Comparison of ENCODE assay signal across 8 mouse cellular contexts in the genomic region with DNA sequence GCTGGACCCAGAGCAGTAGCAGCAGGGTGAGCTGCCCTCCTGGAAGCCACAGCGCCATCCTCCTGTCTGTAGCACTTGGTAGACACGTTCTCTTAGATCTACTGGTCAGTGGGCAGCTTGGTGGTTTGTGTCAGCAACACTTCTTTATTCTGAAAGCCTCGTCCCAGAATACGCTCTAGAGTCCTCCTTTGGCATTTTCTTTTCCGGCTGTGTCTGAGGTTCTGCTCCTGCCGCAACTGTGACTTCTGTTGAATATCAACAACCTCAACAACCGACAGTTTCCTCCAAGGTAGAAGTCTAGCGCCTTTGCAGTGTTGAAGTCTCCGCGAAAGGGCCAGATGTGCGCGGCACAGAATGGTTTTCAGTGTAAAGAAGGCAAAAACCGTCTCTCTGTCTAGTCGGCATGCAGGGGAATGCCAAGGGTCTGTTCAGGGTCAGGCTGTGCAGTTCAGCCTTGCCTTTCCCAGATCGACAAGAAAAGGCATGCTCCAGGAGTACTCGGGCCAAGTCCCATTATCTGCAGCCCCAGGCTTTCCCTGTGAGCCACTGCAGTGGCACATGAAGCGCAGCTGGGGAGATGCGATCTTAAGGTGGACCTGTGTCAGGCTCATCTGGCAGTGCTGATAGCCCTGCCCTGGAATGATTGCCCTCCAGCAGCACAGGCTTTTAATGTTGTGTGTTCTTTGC. TPM values are rescaled to one million over a fixed set of nuclear protein-coding genes. Genes with fewer than 3 reads are reported as not detected.
DNase-seq lines count a peak whose midpoint lies in the region; ATAC-seq and TF ChIP-seq lines count a peak whose summit lies in the region.

A gene (minus strand): TSS at position 548 of the 687 bp plus-strand sequence.

- ATAC-seq in forebrain, embryonic 13.5 days = no peak
- ATAC-seq in common myeloid progenitor, adult 5-6 weeks (replicated peaks; ENCODE audit: low read depth, poor library complexity, severe bottlenecking) = peak; percentile 65
- ATAC-seq in liver, embryonic 14.5 days (ENCODE audit: insufficient read depth) = peak; percentile 96
- peak; percentile 63 for ATAC-seq in stomach, embryonic 16.5 days (ENCODE audit: insufficient read depth, low FRiP score)
- ATAC-seq in midbrain, embryonic 14.5 days (ENCODE audit: low FRiP score, low TSS enrichment) = no peak

- peak within 1 kb of the TSS; percentile 13; the same call in 1 of the 2 replicates for H3K4me3 ChIP-seq in forebrain, embryonic 10.5 days
- no peak within 1 kb of the TSS for H3K4me3 ChIP-seq in forebrain, embryonic 13.5 days
- H3K4me3 ChIP-seq in liver, embryonic 14.5 days (ENCODE audit: insufficient read depth in 1 of 2, low read depth in 2 of 2, low read length in 2 of 2) = peak within 1 kb of the TSS; percentile 73 to 97
- peak within 1 kb of the TSS; percentile 37 for H3K4me3 ChIP-seq in stomach, embryonic 16.5 days (replicated peaks; ENCODE audit: low read length)
- no peak within 1 kb of the TSS for H3K4me3 ChIP-seq in midbrain, embryonic 14.5 days (replicated peaks; ENCODE audit: low read depth, low read length)

- WGBS in forebrain, embryonic 10.5 days = 81% methylated on average over 18 of the region's 18 CpGs
- 80% methylated on average over 18 of the region's 18 CpGs for WGBS in forebrain, embryonic 13.5 days
- 6% methylated on average over 18 of the region's 18 CpGs for WGBS in liver, embryonic 14.5 days (ENCODE audit: insufficient replicate concordance)
- WGBS in stomach, embryonic 16.5 days = 38% methylated on average over 18 of the region's 18 CpGs
- WGBS in midbrain, embryonic 14.5 days = 79% methylated on average over 18 of the region's 18 CpGs

- H3K27ac ChIP-seq in forebrain, embryonic 10.5 days = peak within 1 kb of the TSS; percentile 56
- no peak within 1 kb of the TSS for H3K27ac ChIP-seq in forebrain, embryonic 13.5 days
- peak within 1 kb of the TSS; percentile 99 for H3K27ac ChIP-seq in liver, embryonic 14.5 days
- peak within 1 kb of the TSS; percentile 82 for H3K27ac ChIP-seq in stomach, embryonic 16.5 days (ENCODE audit: low read length)
- H3K27ac ChIP-seq in midbrain, embryonic 14.5 days (replicated peaks; ENCODE audit: low read depth, low read length) = no peak within 1 kb of the TSS

- no peaks in the 10 kb centered on the region for H3K27me3 ChIP-seq in forebrain, embryonic 10.5 days (ENCODE audit: poor library complexity, severe bottlenecking)
- H3K27me3 ChIP-seq in forebrain, embryonic 13.5 days = no peaks in the 10 kb centered on the region
- no peaks in the 10 kb centered on the region for H3K27me3 ChIP-seq in liver, embryonic 14.5 days (ENCODE audit: control insufficient read depth, insufficient read depth, low read length)
- no peaks in the 10 kb centered on the region for H3K27me3 ChIP-seq in stomach, embryonic 16.5 days (ENCODE audit: control insufficient read depth, insufficient read depth, low read length)
- no peaks in the 10 kb centered on the region for H3K27me3 ChIP-seq in midbrain, embryonic 14.5 days (ENCODE audit: control insufficient read depth, insufficient read depth, low read length)

- TF ChIP-seq CTCF in liver, embryonic 14.5 days (IDR thresholded peaks at IDR 0.05; ENCODE audit: low read depth) = peak; percentile 39

- H3K4me1 ChIP-seq in forebrain, embryonic 10.5 days = peaks cover 10% of the 10 kb centered on the region
- H3K4me1 ChIP-seq in forebrain, embryonic 13.5 days = peaks cover 4% of the 10 kb centered on the region; the same call in 1 of the 2 replicates
- H3K4me1 ChIP-seq in liver, embryonic 14.5 days (replicated peaks; ENCODE audit: control insufficient read depth in 2 of 2, insufficient read depth in 2 of 2, low read length in 1 of 2) = peaks cover 41 to 42% of the 10 kb centered on the region in 2 experiments
- peaks cover 24% of the 10 kb centered on the region for H3K4me1 ChIP-seq in stomach, embryonic 16.5 days (ENCODE audit: control insufficient read depth, insufficient read depth, low read length)
- no peaks in the 10 kb centered on the region for H3K4me1 ChIP-seq in midbrain, embryonic 14.5 days (ENCODE audit: control insufficient read depth, insufficient read depth, low read length)

- H3K9ac ChIP-seq in forebrain, embryonic 13.5 days = no peak within 1 kb of the TSS
- H3K9ac ChIP-seq in liver, embryonic 14.5 days (replicated peaks) = peak within 1 kb of the TSS; percentile 90
- H3K9ac ChIP-seq in stomach, embryonic 16.5 days (ENCODE audit: low read length) = peak within 1 kb of the TSS; percentile 62
- no peak within 1 kb of the TSS for H3K9ac ChIP-seq in midbrain, embryonic 14.5 days (replicated peaks; ENCODE audit: low read length)

- H3K9me3 ChIP-seq in forebrain, embryonic 10.5 days = no peaks in the 10 kb centered on the region
- H3K9me3 ChIP-seq in forebrain, embryonic 13.5 days (replicated peaks) = no peaks in the 10 kb centered on the region
- no peaks in the 10 kb centered on the region for H3K9me3 ChIP-seq in liver, embryonic 14.5 days (ENCODE audit: control insufficient read depth, low read length)
- H3K9me3 ChIP-seq in stomach, embryonic 16.5 days (replicated peaks; ENCODE audit: control insufficient read depth, low read length) = no peaks in the 10 kb centered on the region
- H3K9me3 ChIP-seq in midbrain, embryonic 14.5 days (ENCODE audit: control insufficient read depth, low read length) = no peaks in the 10 kb centered on the region

- intact Hi-C loops in heart, postnatal 10 days (cut with DNase I) = loop anchor here (2.0 kb wide), 2 partner anchors 27 to 53 kb away; a partner anchor contains a TSS

- no peak within 1 kb of the TSS for H3K4me2 ChIP-seq in forebrain, embryonic 13.5 days
- peak within 1 kb of the TSS; percentile 67 for H3K4me2 ChIP-seq in liver, embryonic 14.5 days (ENCODE audit: low read depth)
- peak within 1 kb of the TSS; percentile 42 for H3K4me2 ChIP-seq in stomach, embryonic 16.5 days (ENCODE audit: low read depth, low read length)
- no peak within 1 kb of the TSS for H3K4me2 ChIP-seq in midbrain, embryonic 14.5 days (ENCODE audit: low read length)

- H3K36me3 ChIP-seq in forebrain, embryonic 10.5 days (replicated peaks) = no peaks in the 10 kb centered on the region
- H3K36me3 ChIP-seq in forebrain, embryonic 13.5 days (ENCODE audit: poor library complexity, severe bottlenecking) = no peaks in the 10 kb centered on the region
- H3K36me3 ChIP-seq in liver, embryonic 14.5 days (replicated peaks; ENCODE audit: control insufficient read depth, insufficient read depth, low read depth) = peaks cover 35% of the 10 kb centered on the region
- H3K36me3 ChIP-seq in stomach, embryonic 16.5 days (ENCODE audit: control insufficient read depth, insufficient read depth, low read length) = no peaks in the 10 kb centered on the region
- H3K36me3 ChIP-seq in midbrain, embryonic 14.5 days (ENCODE audit: control insufficient read depth, insufficient read depth, low read length) = no peaks in the 10 kb centered on the region

- DNase-seq in forebrain, embryonic 10.5 days (ENCODE audit: extremely low spot score, low spot score) = no peak
- DNase-seq in heart, postnatal 10 days = peak; percentile 60 to 72
- peak; percentile 95 to 96 (median 96) for DNase-seq in liver, embryonic 14.5 days (ENCODE audit: low read depth in 3 of 3, low spot score in 3 of 3)
- no peak for DNase-seq in layer of hippocampus, postnatal 14 days (ENCODE audit: low spot score in 2 of 2)
- DNase-seq in midbrain, embryonic 14.5 days = no peak

- peak; percentile 99 for TF ChIP-seq EP300 in liver, embryonic 14.5 days (IDR thresholded peaks at IDR 0.05; ENCODE audit: low read depth)

RNA-seq across cellular contexts. Expression of the gene that starts here (rescaled TPM):
- 1.4 and 1.5 TPM in 2 replicates for polyA plus RNA-seq in forebrain, embryonic 10.5 days (2016; fragmentation: Nextera tagmentation; extraction: Ambion mirVana)
- polyA plus RNA-seq in forebrain, embryonic 13.5 days (2015; fragmentation: Nextera tagmentation; extraction: Ambion mirVana) = 0.08 TPM in 1 of 2 replicates, not detected in the other
- total RNA-seq in common myeloid progenitor, adult 5-6 weeks (2017) = 11.3 and 14.2 TPM in 2 replicates
- total RNA-seq in heart, postnatal 10 days (2021) = 10 to 100 TPM; 11.9 to 13.2 TPM
- polyA plus RNA-seq in liver, embryonic 14.5 days (2012; rRNA removed) = 17.8 and 23.3 TPM in 2 replicates
- 20.3 and 22.6 TPM in 2 replicates for polyA plus RNA-seq in liver, embryonic 14.5 days (2014; fragmentation: Nextera tagmentation; extraction: Ambion mirVana)
- 6.9 and 7.9 TPM in 2 replicates for polyA plus RNA-seq in stomach, embryonic 16.5 days (2015; fragmentation: Nextera tagmentation; extraction: Ambion mirVana)
- total RNA-seq in layer of hippocampus, postnatal 14 days (2021) = not detected
- polyA plus RNA-seq in midbrain, embryonic 14.5 days (2014; fragmentation: Nextera tagmentation; extraction: Ambion mirVana) = not detected in 2 replicates

Comparison
In these comparisons a context has a peak if more than half of its experiments do, and no peak if none do; other contexts are left out.
1. RNA of the gene that starts here (total RNA-seq): 11.3 to 14.2 TPM in common myeloid progenitor, adult 5-6 weeks and 11.9 to 13.2 TPM in heart, postnatal 10 days; not detected in layer of hippocampus, postnatal 14 days; every median in the first group is over 10 times any median in the second.
2. H3K27ac ChIP-seq: peak in forebrain, embryonic 10.5 days (single experiment), liver, embryonic 14.5 days (single experiment) and stomach, embryonic 16.5 days (single experiment); none in forebrain, embryonic 13.5 days (single experiment) and midbrain, embryonic 14.5 days (single experiment).
3. H3K4me3 ChIP-seq: peak in forebrain, embryonic 10.5 days (single experiment), liver, embryonic 14.5 days (2 of 2) and stomach, embryonic 16.5 days (single experiment); none in forebrain, embryonic 13.5 days (single experiment) and midbrain, embryonic 14.5 days (single experiment).
4. DNase-seq: peak in heart, postnatal 10 days (2 of 2) and liver, embryonic 14.5 days (3 of 3); none in forebrain, embryonic 10.5 days (single experiment), layer of hippocampus, postnatal 14 days (0 of 2) and midbrain, embryonic 14.5 days (single experiment).
5. ATAC-seq: peak in common myeloid progenitor, adult 5-6 weeks (single experiment), liver, embryonic 14.5 days (single experiment) and stomach, embryonic 16.5 days (single experiment); none in forebrain, embryonic 13.5 days (single experiment) and midbrain, embryonic 14.5 days (single experiment).
6. H3K4me2 ChIP-seq: peak in liver, embryonic 14.5 days (single experiment) and stomach, embryonic 16.5 days (single experiment); none in forebrain, embryonic 13.5 days (single experiment) and midbrain, embryonic 14.5 days (single experiment).
7. H3K9ac ChIP-seq: peak in liver, embryonic 14.5 days (single experiment) and stomach, embryonic 16.5 days (single experiment); none in forebrain, embryonic 13.5 days (single experiment) and midbrain, embryonic 14.5 days (single experiment).